Mouse (Mus musculus): ENCODE data around the gene Lhfp.

- TF ChIP-seq CTCF (IDR thresholded peaks at IDR 0.05; ENCODE audit: insufficient read depth, low read length) (no peak), POLR2A (IDR thresholded peaks at IDR 0.05; ENCODE audit: borderline replicate concordance, extremely low read depth, low read depth, low read length) (no peak)
Measured at GRCm38 (mm10) chr3:53213746-53214271, 172.5 kb downstream of the Lhfp start.

Measured in lung, adult 2 months (tissue).